Mouse (Mus musculus) ES-Bruce4 (cell line): ENCODE measurements around the gene Gm21778. TPM values are rescaled to one million over a fixed set of nuclear protein-coding genes. Genes with fewer than 3 reads are reported as not detected.
"Not testable (repeated sequence)": the region's sequence is repeated elsewhere in the genome, so short reads cannot be mapped to it uniquely, and the experiment has no call there.

Experiments used
- H3K27ac ChIP-seq: 2 replicates; pipeline ENCODE4 v1.5.1; 2012; ENCODE audit warnings: low read length, inconsistent platforms; ENCODE audit not compliant: insufficient read depth
- H3K27me3 ChIP-seq: 2 replicates; pipeline ENCODE4 v1.6.1; 2012; ENCODE audit warnings: mild to moderate bottlenecking, low read length, inconsistent platforms; ENCODE audit not compliant: control insufficient read depth, poor library complexity, insufficient read depth, severe bottlenecking
- H3K36me3 ChIP-seq: 2 replicates; pipeline ENCODE4 v1.6.1; 2012; ENCODE audit warnings: inconsistent platforms, mild to moderate bottlenecking, low read length, moderate library complexity; ENCODE audit not compliant: control insufficient read depth, poor library complexity, insufficient read depth, severe bottlenecking
- H3K4me1 ChIP-seq: one replicate; pipeline ENCODE4 v1.8.1; 2011; ENCODE audit warnings: low read length; ENCODE audit not compliant: control insufficient read depth, insufficient read depth
- H3K4me3 ChIP-seq: 2 replicates; pipeline ENCODE4 v1.5.1; 2011; ENCODE audit warnings: low read depth, mild to moderate bottlenecking, low read length
- H3K9ac ChIP-seq: 2 replicates; pipeline ENCODE4 v1.6.1; 2012; ENCODE audit warnings: low read depth, mild to moderate bottlenecking, inconsistent platforms; ENCODE audit not compliant: poor library complexity, severe bottlenecking
- H3K9me3 ChIP-seq: replicated peaks from 2 replicates; pipeline ENCODE4 v1.6.1; 2012; ENCODE audit warnings: mild to moderate bottlenecking, low read length, inconsistent platforms; ENCODE audit not compliant: control insufficient read depth, poor library complexity, insufficient read depth, severe bottlenecking
- polyA plus RNA-seq: library from polyadenylated mRNA; stranded (reverse); fragments of >200 nt; gene quantifications from 2 replicates; pipeline ENCODE4 v1.2.4, GENCODE M21; 2011; ENCODE audit warnings: low read depth; ENCODE audit not compliant: missing spikeins, insufficient read depth, insufficient read length

Gm21778 gene
- polyA plus RNA-seq, result not detected in 2 replicates

DNA sequence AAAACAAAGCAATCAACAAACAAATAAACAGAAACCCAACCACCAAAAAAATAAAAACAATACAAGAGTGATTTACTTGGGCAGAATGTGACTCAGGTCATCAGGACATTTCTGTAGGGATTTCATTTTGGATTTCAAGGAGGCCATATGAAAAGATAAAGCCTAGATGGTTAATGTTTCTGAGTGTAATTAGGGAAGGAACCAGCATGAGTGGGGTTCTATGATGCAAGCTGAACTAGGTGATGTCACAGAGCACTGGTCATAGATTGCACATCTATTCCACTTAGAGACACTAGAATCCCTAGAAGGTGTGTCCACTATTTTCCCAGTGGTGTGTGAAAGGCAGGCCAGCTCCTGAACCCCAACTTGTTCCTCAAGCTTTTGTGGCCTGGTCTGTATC lies at the start of gene Gm21778:
Gm21778 (plus strand) TSS at position 301 of the 400 bp plus-strand sequence.
- H3K27ac ChIP-seq, H3K36me3 ChIP-seq, H3K27me3 ChIP-seq, H3K9ac ChIP-seq, H3K4me3 ChIP-seq, H3K9me3 ChIP-seq, H3K4me1 ChIP-seq: not testable (repeated sequence)

Other genes starting within 250 kb of the Gm21778 start
- not detected in 2 replicates for gene Gm20914, start 216.5 kb upstream of the Gm21778 start, polyA plus RNA-seq
- gene Gm28171, start 149.1 kb upstream of the Gm21778 start, polyA plus RNA-seq, result not detected in 2 replicates